Mouse (Mus musculus) layer of hippocampus, adult 9-10 months (tissue): ENCODE results near the gene Tenm4.

Experiments
- DNase-seq: peaks from one replicate; pipeline ENCODE4 v3.0.0; 2022; ENCODE audit warnings: low spot score

Tenm4 gene

DNA sequence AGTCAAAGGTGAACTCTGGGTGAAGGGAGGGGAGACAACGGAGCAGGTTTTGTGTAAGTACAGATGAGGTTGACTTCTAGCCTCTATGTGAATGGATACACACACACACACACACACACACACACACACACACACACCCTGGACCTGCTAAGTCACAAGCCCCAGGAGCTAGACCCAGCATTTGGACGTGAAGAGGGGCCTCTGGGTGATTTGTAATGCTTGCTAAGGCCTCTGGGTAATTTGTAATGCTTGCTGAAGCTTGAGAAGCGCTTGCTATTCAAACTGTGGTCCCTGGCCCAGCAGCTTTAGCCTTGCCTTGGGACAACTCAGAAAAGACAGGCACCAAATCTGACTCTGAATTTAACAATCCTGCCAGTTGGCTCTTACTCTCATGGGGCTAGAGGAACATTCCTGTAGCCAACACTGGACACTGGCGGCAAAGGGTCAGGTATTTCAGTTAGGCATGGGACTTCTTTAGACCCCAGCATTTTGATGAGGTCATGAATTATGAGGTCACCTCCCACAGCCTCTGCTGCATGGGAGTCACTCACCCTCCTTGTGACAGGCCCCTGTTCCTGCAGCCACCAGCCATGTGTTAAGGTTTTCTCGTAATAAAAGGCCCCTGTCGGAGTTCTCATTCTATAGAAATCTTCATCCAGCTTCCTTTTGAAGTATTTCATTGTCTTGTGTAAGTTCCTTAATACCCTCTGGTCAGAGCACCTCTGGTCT, 237.3 kb downstream of the Tenm4 start:
- no peak for DNase-seq

DNA sequence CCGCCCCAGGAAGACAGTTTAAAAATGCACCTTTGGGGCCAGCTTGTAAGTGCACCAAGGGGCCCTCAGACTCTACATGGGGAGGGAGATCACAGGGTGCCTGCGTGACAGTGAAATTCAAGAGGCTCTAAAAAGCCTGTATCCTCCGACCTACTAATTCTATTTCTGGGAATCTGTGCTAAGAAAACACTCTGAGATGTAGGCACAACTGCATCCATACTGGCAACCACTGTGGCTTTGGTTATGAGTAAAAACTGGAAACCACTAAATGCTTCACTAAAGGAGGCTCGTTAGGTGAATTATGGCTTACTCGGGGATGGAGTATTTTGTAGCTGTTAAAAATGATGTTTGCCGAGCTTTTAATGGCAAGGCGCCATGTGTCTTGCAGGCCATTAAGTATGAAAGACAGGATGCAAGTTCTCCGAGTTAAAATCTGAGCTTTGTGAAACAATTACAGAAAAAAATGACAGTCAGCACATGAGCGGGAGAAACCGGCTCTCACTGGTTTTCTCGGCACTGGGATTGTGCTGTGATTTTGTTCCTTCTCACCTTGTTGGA, 238.4 kb downstream of the Tenm4 start:
- no peak for DNase-seq

DNA sequence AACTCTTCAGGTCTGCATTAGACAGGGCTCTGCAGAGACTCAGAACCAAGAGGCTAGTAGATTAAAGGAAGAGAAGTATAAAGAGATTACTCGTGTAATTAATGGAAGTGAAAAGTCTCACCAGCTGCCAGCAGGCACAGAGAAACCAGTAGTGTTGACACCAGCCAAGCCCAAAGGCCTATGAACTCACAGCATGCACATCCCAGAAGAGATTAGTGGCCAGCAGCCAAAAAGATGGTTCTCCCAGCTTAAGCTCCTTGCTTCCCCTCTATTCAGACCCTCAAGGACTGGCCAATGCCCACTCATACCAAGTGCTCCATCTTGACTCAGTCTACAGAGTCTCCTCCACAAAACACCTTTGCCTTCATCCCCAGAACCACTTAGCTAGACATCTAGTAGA, 242.8 kb downstream of the Tenm4 start:
- DNase-seq = no peak

DNA sequence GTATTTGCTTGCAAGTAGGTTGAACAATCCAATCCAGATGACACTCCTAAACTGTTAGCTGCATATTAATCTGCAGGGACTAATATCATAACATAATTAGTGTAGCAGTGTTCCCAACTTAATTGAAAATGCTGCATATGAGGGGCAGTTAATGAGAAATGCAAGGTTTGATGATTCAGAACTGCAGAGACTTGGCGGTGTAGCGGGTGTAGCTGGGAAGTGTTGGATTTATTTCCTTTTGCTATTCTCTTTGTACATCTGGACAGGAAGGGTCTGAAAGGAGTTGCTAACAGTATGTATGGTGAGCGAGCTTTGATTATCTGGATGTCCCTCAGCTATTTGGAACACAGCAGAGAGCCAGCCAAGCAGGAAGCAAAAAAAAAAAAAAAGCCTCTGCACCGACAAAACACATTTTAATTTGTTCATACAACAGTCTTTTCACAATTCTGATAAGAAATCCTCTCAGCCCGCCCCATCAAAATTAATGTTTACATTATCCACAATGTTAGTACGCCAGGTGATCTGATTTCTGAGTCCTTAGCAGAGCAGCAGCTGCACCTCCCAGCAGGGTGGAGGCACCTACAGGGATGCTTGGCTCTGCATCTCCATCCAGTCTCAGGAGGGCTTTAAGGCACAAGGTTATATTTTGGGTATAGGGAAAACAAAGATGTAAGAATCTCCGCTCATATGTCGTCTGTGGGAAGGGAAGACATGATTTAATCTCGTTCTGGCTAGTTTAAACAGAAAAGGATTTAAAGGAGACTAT, 243.4 kb downstream of the Tenm4 start:
- DNase-seq = no peak

DNA sequence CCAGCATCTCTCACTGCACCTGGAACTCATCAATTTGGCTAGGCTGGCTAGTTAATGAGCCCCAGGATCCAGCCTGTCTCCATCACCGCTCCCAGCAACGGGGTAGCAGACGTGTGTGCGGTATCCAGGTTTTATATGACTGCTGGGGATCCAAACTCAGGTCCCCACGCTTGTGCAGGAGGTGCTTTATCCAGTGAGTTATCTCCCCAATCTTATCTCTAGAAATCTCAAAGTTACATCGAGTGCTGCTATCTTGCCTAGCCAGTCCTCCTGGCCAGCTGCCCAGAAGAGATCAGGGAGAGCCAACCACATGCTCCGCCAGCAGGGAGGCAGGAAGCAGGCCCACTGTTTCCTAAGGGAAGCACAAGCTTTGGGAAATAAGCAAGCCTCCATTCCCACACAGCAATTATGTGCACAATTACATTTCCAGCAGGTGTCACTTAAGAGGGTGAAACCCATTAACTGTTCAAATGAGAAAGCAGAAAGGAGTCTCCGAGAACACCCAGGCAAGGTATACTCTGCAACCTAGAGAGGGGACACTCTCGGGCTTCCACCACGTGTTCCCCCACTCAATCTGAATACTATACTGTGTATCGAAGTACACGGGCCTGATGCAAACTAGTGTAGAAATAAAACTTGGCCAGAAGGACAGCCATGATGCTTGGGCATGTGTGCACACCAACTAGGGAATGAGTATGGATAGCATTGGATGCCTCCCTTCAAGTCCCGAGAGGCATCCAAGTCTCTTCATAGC, 246.4 kb downstream of the Tenm4 start:
- DNase-seq = peak; percentile 38

DNA sequence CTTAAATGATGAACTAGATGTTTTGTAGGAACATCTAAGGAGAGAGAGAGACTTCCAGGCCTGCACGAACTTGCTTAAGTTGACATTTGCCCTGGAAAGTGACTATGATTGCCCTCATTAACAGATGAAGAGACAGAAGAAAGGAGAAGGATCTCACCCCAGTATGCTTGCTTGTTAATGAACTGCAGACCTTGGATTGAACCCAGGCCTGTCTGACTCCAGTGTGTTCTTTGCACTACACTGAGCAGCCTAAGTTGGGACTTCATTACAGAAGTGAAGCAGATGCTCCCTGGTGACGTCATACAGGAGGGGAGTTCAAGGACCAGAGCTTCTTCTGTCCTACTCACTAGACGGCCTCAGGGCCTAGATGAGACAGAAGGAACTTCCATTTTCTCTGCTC, 247.1 kb downstream of the Tenm4 start:
- no peak for DNase-seq

DNA sequence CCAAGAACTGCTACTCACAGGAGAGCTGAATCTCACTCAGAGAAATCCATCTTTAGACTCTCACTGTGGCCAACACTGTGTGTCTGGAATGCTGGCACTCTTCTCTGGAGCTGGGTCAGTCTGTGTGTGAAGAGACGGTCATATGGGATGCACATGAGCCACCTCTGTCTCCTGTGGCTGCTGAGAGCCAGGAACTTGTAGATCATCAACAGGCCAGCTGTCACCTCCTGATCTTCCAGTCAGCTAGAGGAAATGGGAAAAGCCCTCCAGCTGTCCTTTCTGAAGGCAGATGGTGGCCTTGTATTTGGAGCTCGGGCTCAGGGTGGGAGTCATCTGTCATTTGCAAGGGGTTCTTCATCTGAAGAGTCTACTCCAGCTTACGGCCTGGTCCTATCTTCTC, 249.0 kb downstream of the Tenm4 start:
- no peak for DNase-seq

DNA sequence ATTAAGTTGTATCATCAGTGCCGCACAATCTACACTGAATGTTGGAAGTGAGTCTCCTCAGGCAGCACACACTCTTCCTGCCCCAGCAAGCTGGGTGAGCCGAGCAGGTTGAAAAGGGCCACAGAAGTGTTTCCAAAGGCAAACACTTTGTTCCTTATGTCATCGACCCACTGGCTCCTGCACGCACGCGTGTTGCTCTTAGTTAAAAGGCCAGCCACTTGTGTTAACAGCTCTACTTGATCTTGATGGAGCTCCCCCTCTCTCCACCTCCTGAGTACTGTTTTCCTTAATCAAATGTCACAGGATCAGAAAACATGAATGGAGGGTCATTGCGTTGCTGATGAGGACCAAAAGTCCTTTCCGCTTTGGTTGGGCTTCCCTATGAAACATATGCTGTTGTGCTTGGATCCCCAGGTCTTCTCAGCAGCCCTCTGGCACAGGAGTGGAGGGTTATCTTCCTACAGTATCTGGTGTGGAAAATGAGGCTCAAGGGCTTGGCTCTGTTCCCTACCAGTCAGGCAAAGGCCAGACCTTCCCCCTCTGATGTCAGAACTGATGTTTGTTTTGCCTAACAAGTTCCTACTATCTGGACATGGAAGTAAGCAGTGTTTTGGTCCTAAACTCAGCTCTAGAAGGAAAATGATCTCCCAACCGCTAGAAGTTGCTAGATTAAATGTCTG, 250.0 kb downstream of the Tenm4 start:
- no peak for DNase-seq

DNA sequence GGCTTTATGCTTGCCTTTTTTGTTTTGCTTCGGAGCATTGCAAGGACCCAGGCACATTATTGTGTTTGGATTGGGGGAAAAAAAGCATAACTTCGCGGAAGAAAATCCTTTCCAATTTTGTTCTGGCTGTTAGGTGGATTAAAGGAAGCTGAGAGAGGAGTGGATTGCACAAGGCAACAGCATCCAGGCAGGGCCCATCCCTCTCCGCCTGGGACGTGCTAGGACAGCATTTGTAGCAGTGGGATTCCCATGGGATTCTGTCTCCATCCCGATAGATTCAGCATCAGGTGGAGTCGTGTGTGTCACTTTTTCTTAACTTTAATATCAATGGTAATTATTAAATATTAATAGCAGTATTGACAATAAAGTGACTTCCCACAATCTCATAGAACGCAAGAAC, 255.9 kb downstream of the Tenm4 start:
- DNase-seq = no peak

DNA sequence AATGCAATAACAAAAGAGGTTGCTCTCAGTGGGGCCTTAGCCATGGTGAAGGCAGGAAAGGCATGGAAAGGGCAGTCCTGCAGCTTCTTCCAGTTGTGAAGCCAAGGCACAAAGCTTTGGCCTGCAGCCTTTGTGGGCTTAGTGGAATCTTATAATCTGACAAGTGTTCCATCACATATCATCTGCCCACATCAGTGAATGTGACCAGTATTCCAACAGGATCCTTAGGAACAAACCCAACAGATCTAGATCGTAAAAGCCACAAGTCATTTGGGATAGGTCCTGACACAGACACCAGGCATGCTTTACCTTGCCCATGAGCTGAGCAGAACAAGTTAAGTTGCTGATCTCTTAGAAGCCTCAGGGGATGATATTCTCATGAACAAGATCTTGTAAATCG, 262.3 kb downstream of the Tenm4 start:
- no peak for DNase-seq

DNA sequence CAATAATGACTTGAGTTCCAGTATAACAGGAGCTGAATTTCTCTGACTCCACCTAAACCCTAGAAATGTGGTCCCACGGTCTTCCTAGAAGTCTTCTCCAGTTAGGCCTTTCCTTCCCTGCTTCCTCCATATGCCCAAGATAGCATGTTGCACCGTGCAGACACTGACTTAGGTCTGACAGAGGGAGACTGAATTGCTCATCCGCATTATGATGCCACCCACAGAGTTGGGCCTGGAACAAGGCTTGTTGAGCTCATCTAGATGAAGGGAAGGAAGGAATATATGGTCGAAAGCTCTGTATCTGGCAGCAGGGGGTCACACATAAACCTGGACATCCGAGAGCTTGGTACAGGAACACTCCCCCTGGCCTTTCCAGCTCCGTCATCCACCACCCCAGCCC, 267.3 kb downstream of the Tenm4 start:
- no peak for DNase-seq

DNA sequence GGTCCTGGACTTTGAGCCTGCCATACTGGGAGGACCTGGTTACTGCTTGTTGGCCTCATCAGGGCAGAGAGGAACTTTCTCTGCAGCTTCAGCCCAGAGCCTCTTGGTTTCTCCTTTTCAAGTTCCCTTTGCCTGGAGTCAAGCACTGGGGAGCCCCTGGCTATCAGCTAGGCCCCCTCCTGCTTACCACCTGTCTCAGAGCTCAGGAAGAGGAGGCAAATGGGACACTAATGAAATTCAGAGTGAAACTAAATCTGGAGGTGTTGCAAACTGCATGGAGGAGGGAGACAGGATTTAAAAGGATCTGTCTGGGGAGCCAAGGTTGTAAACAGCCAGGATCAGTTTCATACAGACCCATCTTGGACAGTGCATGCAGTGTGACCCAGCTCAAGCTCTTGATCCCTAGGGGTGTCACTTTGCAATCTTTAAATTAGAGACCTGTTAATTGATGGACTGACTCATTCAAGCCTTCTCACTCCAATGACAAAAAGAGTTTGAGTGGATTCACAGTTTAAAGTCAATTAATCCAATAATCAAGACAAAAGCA, 269.2 kb downstream of the Tenm4 start:
- no peak for DNase-seq

DNA sequence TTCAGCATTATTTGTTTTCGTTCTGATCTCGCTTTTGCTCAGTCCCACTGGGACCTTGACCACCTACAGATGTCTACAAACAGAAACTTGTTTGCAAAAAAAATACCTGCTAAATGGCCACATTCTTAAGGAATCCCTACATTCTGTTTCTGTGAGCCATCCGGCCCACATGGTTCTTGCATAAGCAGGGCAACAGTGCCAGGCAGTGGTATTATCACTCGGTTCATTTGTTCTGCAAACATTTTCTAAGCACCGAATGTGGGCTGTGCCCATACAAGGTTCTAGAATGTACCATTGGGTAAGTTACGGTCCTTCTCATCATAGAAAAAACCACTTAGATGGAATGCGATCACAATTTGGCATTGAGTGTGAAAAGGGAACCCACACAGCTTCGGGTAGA, 274.7 kb downstream of the Tenm4 start:
- DNase-seq = no peak

DNA sequence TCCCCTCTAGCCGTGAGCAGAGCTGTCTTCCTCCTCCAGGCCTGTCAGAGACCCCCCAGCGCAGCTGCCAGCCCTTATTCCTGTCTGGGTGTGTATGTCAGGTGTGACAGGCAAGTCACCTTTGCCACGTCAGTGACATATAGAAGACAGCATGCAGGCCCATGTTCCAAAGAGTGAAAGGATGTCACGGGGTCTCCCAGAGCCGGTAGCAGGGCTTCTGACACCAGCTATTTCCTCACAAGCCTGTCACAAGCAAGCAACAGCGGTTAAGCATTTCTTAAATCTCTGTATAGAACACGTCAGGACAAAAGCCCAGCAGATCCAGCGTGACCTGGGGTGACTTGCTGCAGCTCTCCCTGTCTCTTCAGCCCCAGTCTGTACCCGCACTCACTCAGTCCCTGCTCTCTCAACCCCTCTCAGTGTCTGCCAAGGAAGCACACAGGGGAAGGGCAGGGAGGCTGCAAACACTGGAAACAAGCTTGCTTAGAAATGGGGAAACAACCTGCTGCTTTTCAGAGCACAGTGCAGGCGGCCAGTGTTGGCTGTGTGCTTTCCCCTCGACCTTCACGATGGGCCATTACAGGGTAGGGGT, 276.9 kb downstream of the Tenm4 start:
- no peak for DNase-seq

DNA sequence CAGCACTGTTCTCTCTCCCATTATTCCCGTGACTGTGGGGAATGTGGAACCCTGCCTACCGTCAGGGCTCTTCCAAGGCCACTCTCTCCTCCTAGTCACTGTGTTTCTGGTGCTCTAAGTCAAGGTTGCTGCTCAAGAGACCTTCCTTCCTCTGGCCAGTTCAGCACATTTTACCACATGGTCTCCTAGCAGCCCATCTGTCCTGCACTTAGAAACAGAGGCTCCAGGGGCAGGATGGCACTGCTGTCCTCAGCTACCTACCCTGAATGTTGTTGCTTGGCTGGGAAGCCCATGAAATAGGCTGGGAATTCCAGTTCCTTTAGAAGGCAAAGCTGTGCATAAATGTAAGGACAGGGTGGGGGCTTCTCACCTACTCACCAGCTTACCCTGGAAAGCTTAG, 284.9 kb downstream of the Tenm4 start:
- DNase-seq = no peak

DNA sequence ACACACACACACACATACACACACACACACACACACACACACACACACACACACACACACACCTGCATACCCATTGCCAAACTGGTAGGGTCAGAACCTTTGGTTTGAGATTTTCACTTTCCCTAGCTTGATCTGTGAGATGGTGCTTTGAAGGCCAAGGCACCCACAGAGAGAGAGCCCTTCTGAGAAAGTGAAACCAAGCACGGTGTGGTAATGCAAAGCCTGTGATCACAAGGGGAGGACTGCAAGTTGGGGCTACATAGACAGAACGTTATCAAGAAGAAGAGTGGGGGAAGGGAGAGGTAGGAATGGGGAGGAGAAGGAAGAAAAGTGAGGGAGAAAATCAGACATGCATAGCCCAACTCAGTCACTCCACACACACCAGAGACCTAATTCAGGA, 285.6 kb downstream of the Tenm4 start:
- DNase-seq = no peak

DNA sequence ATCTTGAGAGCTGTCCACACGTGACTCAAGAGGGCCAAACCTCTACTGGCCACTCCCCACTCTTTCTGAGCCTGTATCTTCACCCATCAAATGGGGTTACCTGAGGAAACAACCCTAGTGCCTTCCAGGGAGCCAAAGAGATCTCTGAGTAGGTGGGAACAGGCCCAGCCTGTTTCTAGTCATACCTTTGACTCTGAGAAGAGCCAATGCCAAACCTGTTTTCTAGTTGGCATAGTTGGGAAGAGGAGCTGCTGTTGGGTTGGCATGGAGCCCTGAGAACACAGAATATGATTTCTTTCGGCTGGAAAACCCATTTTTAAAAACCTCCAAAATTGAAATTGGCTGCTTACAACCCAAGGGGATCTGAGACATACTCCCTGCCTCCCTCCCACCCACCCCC, 286.8 kb downstream of the Tenm4 start:
- no peak for DNase-seq

DNA sequence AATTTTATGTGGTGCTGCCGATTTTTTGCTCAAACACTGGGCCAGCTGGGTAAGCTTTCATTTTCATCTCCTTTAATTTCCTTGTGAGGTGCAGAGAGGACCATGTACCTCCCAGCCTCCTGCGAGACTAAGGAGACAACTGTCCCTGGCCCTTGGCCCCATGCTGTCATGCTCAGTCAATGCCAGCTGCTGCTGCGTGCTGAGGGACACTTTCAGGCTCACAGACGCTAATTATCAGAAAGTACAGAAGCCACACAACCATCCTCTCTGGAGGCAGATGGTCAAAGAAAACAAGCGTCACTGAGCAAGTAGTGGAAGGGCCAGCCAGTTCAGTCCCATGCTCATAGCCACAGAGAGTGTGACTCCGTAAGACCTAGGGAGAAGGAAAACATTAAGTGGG, 287.9 kb downstream of the Tenm4 start:
- no peak for DNase-seq

DNA sequence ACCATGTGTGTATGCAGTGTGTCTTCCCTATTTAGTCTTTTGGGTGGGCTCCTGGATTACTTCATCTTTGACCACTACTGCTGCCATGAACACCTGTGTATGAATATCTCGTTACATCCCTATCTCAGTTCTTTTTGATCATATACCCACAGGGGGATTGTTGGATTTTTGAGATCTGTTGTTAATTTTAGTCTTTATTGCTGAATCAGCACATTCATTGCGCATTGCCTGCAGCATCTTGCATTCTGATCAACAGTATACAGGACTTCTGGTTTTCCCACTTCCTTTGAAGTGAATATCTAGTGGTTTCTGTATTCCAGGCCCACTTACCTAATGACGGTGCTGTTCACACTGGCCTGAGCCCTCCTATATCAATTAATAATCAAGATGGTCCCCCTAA, 295.7 kb downstream of the Tenm4 start:
- no peak for DNase-seq

DNA sequence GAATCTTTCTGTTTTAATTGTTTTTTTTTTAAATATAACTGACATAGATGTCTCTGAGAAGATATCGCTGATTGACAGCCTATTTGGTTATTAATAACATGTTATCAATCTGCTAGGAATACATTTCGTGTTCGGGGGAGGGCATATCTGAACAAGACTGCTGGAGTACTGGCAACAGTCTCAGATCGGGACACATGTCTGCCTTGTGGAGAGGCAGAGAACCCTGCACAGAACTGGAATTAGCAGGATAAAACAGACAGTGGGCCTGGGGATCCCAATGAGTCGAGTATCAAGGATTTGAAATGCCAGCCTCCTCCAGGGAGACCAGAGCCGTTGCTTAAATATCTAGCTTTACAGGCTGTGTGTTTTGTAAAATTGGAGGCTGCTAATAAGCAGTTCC, 299.8 kb downstream of the Tenm4 start:
- DNase-seq = no peak

DNA sequence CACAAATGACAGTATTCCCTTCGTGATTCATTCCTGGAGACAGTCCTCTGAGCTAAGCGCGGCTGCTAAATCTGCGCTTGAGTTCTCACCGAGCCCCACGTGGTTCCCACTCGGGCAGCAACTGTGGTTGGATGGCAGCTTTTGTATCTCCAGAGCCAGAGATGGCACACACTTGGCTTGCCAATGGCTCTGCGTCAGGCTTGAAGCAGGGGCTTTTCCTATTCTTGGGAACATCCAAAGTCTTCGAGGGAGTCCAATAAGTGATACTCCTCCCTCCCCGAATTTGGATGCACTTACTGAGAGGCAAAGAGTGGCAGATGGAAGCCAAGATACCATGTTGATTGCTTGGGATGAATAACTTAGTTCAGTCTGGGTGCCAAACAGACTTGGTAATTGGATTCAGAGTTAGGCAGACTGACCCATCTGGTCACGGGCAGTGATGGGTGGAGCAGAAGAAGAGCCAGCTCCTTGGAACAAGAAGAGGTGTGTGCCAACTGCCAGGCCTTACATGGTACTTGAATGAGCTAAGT, 303.6 kb downstream of the Tenm4 start:
- peak; percentile 67 for DNase-seq
